Mouse (Mus musculus) MEL (cell line): ENCODE measurements around the gene Bmp2k.

Experiments
- CTCF ChIP-seq, 3 experiments: IDR thresholded peaks in 2 of 3; conservative IDR thresholded peaks in 1 of 3; 2 replicates each; pipeline ENCODE4 v1.5.1; 2011 to 2012; ENCODE audit warnings: low read length in 3 of 3, low read depth in 2 of 3, mild to moderate bottlenecking in 2 of 3, improper control_type of control experiment in 1 of 3, inconsistent platforms in 1 of 3, mixed read lengths in 1 of 3, moderate library complexity in 1 of 3; ENCODE audit not compliant: control insufficient read depth in 1 of 3, insufficient read depth in 1 of 3, poor library complexity in 1 of 3, severe bottlenecking in 1 of 3
- E2F4 ChIP-seq: IDR thresholded peaks from 2 replicates; pipeline ENCODE4 v1.6.1; 2011; ENCODE audit warnings: low read depth, low read length, improper control_type of control experiment, borderline replicate concordance
- ELF1 ChIP-seq: IDR thresholded peaks from 2 replicates; pipeline ENCODE4 v1.6.1; 2014; ENCODE audit warnings: low read depth, mild to moderate bottlenecking, inconsistent platforms, low read length, improper control_type of control experiment, moderate library complexity
- EP300 ChIP-seq, 2 experiments: IDR thresholded peaks; 2 replicates each; pipeline ENCODE4 v1.6.1; 2011; ENCODE audit warnings: improper control_type of control experiment in 2 of 2, low read length in 2 of 2, low read depth in 1 of 2, mild to moderate bottlenecking in 1 of 2
- GATA1 ChIP-seq: IDR thresholded peaks from 2 replicates; pipeline ENCODE4 v1.6.1; 2011; ENCODE audit warnings: low read depth, low read length, improper control_type of control experiment
- HCFC1 ChIP-seq: IDR thresholded peaks from 2 replicates; pipeline ENCODE4 v1.6.1; 2012; ENCODE audit warnings: low read depth, mild to moderate bottlenecking, inconsistent platforms, low read length, improper control_type of control experiment, moderate library complexity
- MAX ChIP-seq: IDR thresholded peaks from 2 replicates; pipeline ENCODE4 v1.6.1; 2011; ENCODE audit warnings: low read length, improper control_type of control experiment
- MYC ChIP-seq: IDR thresholded peaks from 2 replicates; pipeline ENCODE4 v1.6.1; 2011; ENCODE audit warnings: low read depth, mild to moderate bottlenecking, low read length, improper control_type of control experiment, moderate library complexity
- POLR2A ChIP-seq, 2 experiments: IDR thresholded peaks; 2 replicates each; pipeline ENCODE4 v1.6.1; 2011 to 2012; ENCODE audit warnings: low read length in 2 of 2, mild to moderate bottlenecking in 2 of 2, control low read depth in 1 of 2, improper control_type of control experiment in 1 of 2, low read depth in 1 of 2, moderate library complexity in 1 of 2; ENCODE audit not compliant: control insufficient read depth in 1 of 2, insufficient read depth in 1 of 2, poor library complexity in 1 of 2
- RAD21 ChIP-seq: IDR thresholded peaks from 2 replicates; pipeline ENCODE4 v1.6.1; 2011; ENCODE audit warnings: mild to moderate bottlenecking, low read depth, low read length, improper control_type of control experiment
- RCOR1 ChIP-seq: IDR thresholded peaks from 2 replicates; pipeline ENCODE4 v1.6.1; 2012; ENCODE audit warnings: low read depth, mild to moderate bottlenecking, inconsistent platforms, low read length, improper control_type of control experiment

- no peak for TF ChIP-seq E2F4
- TF ChIP-seq ELF1: no peak
- TF ChIP-seq RCOR1: no peak
- no peak for TF ChIP-seq RAD21
- TF ChIP-seq CTCF (IDR thresholded peaks at IDR 0.05 in 2 of 3, conservative IDR thresholded peaks at IDR 0.05 in 1 of 3; ENCODE audit: control insufficient read depth in 1 of 3, insufficient read depth in 1 of 3, low read depth in 2 of 3, low read length in 3 of 3, poor library complexity in 1 of 3, severe bottlenecking in 1 of 3): no peak
- no peak for TF ChIP-seq GATA1
- TF ChIP-seq EP300 (IDR thresholded peaks at IDR 0.05; ENCODE audit: low read depth in 1 of 2, low read length in 2 of 2): no peak
- TF ChIP-seq HCFC1: no peak
- TF ChIP-seq POLR2A (IDR thresholded peaks at IDR 0.05; ENCODE audit: control insufficient read depth in 1 of 2, insufficient read depth in 1 of 2, low read depth in 1 of 2, low read length in 2 of 2, poor library complexity in 1 of 2): no peak
- no peak for TF ChIP-seq MYC
- TF ChIP-seq MAX: no peak
Measured at GRCm38 (mm10) chr5:97083701-97084100, 86.2 kb downstream of the Bmp2k start.
